Mouse (Mus musculus) stomach, embryonic 14.5 days (tissue): ENCODE results near the gene Sacm1l. TPM values are rescaled to one million over a fixed set of nuclear protein-coding genes. Genes with fewer than 3 reads are reported as not detected.
A peak's percentile ranks its signal among the peaks of the same experiment; 100 is the strongest.

Source experiments
- ATAC-seq: fragments of 200-750 bp; cut with Nextera tagmentation; 2 replicates; pipeline ENCODE4 v1.8.0; 2017; ENCODE audit warnings: low read depth, moderate TSS enrichment; ENCODE audit not compliant: insufficient number of reproducible peaks, insufficient read depth, low FRiP score
- H3K27ac ChIP-seq: fragments of 300-500 bp; sonication (generic); 2 replicates; pipeline ENCODE4 v1.5.1; 2014; ENCODE audit warnings: mild to moderate bottlenecking, low read length, moderate library complexity, mixed read lengths
- H3K27me3 ChIP-seq: fragments of 300-500 bp; sonication (generic); 2 replicates; pipeline ENCODE4 v1.6.1; 2014; ENCODE audit warnings: low read length, control low read depth, mixed read lengths; ENCODE audit not compliant: control insufficient read depth, insufficient read depth
- H3K36me3 ChIP-seq: fragments of 300-500 bp; sonication (generic); 2 replicates; pipeline ENCODE4 v1.6.1; 2014; ENCODE audit warnings: mild to moderate bottlenecking, control low read depth, low read length, moderate library complexity, mixed read lengths; ENCODE audit not compliant: control insufficient read depth, insufficient read depth
- H3K4me1 ChIP-seq: fragments of 300-500 bp; sonication (generic); 2 replicates; pipeline ENCODE4 v1.6.1; 2014; ENCODE audit warnings: low read length, control low read depth, mixed read lengths; ENCODE audit not compliant: control insufficient read depth, insufficient read depth
- H3K4me2 ChIP-seq: fragments of 300-500 bp; sonication (generic); replicated peaks from 2 replicates; pipeline ENCODE4 v1.6.1; 2014; ENCODE audit warnings: low read depth, low read length, control low read depth
- H3K4me3 ChIP-seq: fragments of 300-500 bp; sonication (generic); 2 replicates; pipeline ENCODE4 v1.5.1; 2014; ENCODE audit warnings: low read depth, low read length, control low read depth
- H3K9ac ChIP-seq: fragments of 300-500 bp; sonication (generic); replicated peaks from 2 replicates; pipeline ENCODE4 v1.6.1; 2014; ENCODE audit warnings: low read depth, mild to moderate bottlenecking, control low read depth, low read length, moderate library complexity, mixed read lengths
- H3K9me3 ChIP-seq: fragments of 300-500 bp; sonication (generic); 2 replicates; pipeline ENCODE4 v1.6.1; 2016; ENCODE audit warnings: low read depth, low read length, control low read depth; ENCODE audit not compliant: control insufficient read depth
- WGBS: fragments of 180-500 bp; shearing (Covaris S2); extraction: QIAGEN DNeasy Blood & Tissue Kit; methylation state at CpG from one replicate; pipeline ENCODE4 v1.1.7; 2014; 5-methylcytosine and 5-hydroxymethylcytosine counted together
- polyA plus RNA-seq: library from polyadenylated mRNA; unstranded; fragments of >200 nt; fragmentation: Nextera tagmentation; extraction: Ambion mirVana; gene quantifications from 2 replicates; pipeline ENCODE4 v1.2.1, GENCODE M21; 2014

The Sacm1l gene
- polyA plus RNA-seq, 1 experiment from 2014 or later: 51.7 TPM

DNA sequence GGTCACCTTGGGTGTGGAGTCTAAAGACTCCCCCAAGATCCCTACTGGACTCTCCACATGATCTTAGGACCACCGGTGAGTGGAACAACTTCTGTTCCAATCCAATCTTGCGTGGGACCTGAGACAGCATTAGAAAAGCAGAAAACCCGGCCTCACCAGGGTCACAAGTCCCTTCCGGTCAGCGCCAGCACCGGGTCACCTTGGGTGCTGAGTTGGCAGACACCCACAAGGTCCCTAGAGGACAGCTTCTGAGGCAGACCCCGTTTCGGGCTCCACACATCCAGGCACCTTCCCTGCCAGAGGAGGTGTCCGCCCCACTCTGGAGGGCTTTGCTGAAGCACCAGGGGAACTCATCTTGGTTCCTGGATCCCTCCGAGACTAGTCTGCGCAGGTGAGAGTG, 96.3 kb downstream of the Sacm1l start:
- Histone ChIP-seq H3K4me2 (no peak overlapping the region), H3K27me3 (no peaks in the 10 kb centered on the region), H3K4me3 (no peak overlapping the region), H3K9me3 (no peaks in the 10 kb centered on the region), H3K27ac (no peak overlapping the region), H3K9ac (no peak overlapping the region), H3K4me1 (no peaks in the 10 kb centered on the region), H3K36me3 (no peaks in the 10 kb centered on the region)
- ATAC-seq: no peak
- WGBS: 94% methylated on average over 11 of the region's 11 CpGs

DNA sequence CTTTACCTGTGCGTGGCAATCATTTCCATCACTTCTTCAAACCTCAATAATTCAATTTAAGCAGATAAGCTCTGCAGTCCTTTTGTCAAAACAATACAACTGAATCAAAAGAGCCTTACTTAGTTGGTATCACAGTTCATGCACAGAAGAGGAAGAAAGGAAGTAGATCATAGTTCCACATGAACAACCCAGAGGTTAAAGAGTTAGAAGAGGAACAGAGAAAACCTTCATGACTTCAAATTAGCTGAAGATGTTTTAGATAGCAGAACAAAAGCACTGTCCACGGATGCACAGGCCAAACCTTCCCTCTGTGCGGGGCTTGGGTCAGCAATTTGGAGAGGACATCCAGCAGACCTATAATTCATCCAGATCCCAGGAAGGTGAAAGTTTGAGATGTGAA, 102.1 kb downstream of the Sacm1l start:
- 73% methylated on average over 3 of the region's 3 CpGs for WGBS
- Histone ChIP-seq H3K4me1 (no peaks in the 10 kb centered on the region), H3K4me3 (no peak overlapping the region), H3K9ac (no peak overlapping the region), H3K9me3 (no peaks in the 10 kb centered on the region), H3K27ac (no peak overlapping the region), H3K4me2 (no peak overlapping the region), H3K27me3 (no peaks in the 10 kb centered on the region), H3K36me3 (no peaks in the 10 kb centered on the region)
- ATAC-seq: no peak

DNA sequence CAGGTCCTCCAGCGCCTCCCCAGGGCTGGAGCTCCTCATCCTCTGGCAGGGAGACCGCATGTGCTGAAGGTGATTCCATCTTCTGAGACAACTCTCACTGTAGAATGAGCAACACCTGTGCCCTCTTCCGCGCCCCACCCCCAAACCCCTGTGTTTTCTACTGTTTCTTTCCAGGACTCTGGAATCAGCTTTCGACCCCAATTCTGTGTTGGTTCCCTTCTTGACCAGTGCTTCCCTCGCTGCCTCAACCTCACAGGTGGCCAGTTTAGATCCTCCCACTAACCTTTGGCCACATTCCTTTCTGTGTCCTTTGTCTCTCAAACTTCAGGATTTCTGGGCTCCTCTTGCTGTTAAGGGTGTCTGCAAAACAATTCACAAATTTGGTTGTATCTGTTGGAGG, 102.7 kb downstream of the Sacm1l start, which contains the start of gene Slc6a20b:
Gene Slc6a20b, minus strand, starts transcription at position 285 of the 400 bp plus-strand sequence.
- H3K4me3 ChIP-seq: no peak within 1 kb of the TSS
- H3K9ac ChIP-seq: no peak within 1 kb of the TSS
- H3K27me3 ChIP-seq: no peaks in the 10 kb centered on the region
- 73% methylated on average over 6 of the region's 6 CpGs for WGBS
- no peaks in the 10 kb centered on the region for H3K9me3 ChIP-seq
- H3K4me2 ChIP-seq: no peak within 1 kb of the TSS
- no peaks in the 10 kb centered on the region for H3K4me1 ChIP-seq
- no peak for ATAC-seq
- no peaks in the 10 kb centered on the region for H3K36me3 ChIP-seq
- H3K27ac ChIP-seq: no peak within 1 kb of the TSS

DNA sequence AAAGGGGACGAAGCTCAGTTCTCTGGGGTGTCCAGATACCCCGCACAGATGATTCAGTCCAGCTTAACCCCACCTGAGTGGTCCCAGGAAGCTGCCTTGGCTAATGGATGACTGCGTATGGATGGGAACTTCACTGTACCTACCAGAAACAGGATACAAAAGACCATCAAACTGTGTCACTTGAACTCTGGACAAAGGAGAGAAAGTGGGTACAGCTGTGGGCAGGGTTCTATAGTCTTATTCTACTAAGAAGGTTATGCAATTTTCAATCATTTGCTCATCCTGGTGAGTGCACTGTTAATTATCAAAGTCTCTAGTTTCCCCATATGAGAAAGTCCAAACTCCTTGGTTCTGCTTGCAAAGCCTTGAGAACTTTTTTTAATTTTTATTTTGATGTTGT, 103.4 kb downstream of the Sacm1l start:
- Histone ChIP-seq H3K4me1 (no peaks in the 10 kb centered on the region), H3K9me3 (no peaks in the 10 kb centered on the region), H3K9ac (no peak overlapping the region), H3K4me3 (no peak overlapping the region), H3K27me3 (no peaks in the 10 kb centered on the region), H3K36me3 (no peaks in the 10 kb centered on the region), H3K27ac (no peak overlapping the region), H3K4me2 (no peak overlapping the region)
- no peak for ATAC-seq
- 76% methylated on average over 3 of the region's 3 CpGs for WGBS

DNA sequence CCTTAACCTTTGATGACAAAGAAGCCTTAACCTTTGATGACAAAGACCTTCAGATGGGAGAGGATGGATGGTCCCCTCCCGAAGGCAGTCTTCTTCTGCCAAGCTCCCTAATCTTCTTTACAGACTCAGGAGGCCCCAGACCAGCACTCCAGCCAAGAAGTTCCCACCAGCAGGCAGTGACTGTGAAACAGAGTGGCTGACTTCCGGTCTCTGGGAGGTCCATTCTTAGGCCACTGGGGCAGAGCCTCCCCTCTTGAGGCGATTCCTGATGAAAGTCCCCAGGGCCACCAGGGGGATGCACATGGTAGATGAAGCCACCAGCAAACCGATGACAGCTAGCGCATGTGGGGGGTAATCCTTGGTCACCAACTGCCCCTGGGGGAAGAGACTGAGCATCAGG, 107.2 kb downstream of the Sacm1l start:
- 68% methylated on average over 5 of the region's 5 CpGs for WGBS
- Histone ChIP-seq H3K4me2 (no peak overlapping the region), H3K27me3 (no peaks in the 10 kb centered on the region), H3K4me1 (no peaks in the 10 kb centered on the region), H3K27ac (no peak overlapping the region), H3K9me3 (no peaks in the 10 kb centered on the region), H3K36me3 (no peaks in the 10 kb centered on the region), H3K9ac (no peak overlapping the region), H3K4me3 (no peak overlapping the region)
- ATAC-seq: no peak

DNA sequence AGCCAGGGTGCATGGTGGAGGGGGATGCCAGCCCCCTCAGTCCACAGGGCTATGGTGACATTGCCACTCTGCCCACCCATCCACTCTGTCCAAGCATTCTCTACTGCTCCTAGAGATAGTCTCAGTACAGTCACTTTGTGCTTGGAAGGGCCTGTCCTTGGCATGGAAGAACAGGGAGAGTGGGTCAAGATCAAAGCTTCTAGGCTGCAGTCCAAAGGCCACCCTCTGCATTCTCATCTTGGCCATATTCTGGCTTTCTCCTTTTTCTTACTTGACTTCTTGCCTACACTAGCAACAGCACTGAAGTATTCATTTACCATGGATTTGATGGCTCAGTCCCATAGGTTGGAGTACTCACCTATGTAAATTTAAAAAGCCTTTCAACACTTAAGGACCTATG, 108.7 kb downstream of the Sacm1l start:
- Histone ChIP-seq H3K36me3 (no peaks in the 10 kb centered on the region), H3K4me1 (no peaks in the 10 kb centered on the region), H3K27me3 (no peaks in the 10 kb centered on the region), H3K9ac (no peak overlapping the region), H3K4me3 (no peak overlapping the region), H3K4me2 (no peak overlapping the region), H3K9me3 (no peaks in the 10 kb centered on the region), H3K27ac (no peak overlapping the region)
- no peak for ATAC-seq

DNA sequence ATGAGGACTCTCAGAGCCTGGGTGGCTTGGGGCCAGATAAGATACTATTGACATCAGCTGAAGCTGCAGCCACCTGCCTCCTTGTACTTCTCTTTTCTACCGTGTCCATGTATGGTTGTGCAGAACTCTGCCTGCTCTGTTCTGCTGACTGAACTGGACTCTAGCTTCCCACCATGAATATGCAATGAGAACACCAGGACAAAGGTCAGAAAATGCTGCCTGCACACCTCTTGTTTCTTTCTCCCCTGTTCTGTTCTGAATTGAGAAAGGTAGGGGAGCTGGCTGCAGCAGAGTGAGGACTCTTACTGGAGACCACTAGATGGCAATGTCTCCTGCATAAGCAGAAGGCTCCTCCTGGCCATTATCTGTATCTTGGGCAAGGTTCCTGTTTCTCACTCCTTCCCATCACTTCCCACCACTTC, 109.1 kb downstream of the Sacm1l start:
- Histone ChIP-seq H3K9me3 (no peaks in the 10 kb centered on the region), H3K9ac (no peak overlapping the region), H3K4me1 (no peaks in the 10 kb centered on the region), H3K4me3 (no peak overlapping the region), H3K36me3 (no peaks in the 10 kb centered on the region), H3K27ac (no peak overlapping the region), H3K4me2 (no peak overlapping the region), H3K27me3 (no peaks in the 10 kb centered on the region)
- WGBS: 71% methylated on average over 1 of the region's 1 CpGs
- 0 out of 2 replicates have a peak, but pooled peaks have one; percentile 2 for ATAC-seq

DNA sequence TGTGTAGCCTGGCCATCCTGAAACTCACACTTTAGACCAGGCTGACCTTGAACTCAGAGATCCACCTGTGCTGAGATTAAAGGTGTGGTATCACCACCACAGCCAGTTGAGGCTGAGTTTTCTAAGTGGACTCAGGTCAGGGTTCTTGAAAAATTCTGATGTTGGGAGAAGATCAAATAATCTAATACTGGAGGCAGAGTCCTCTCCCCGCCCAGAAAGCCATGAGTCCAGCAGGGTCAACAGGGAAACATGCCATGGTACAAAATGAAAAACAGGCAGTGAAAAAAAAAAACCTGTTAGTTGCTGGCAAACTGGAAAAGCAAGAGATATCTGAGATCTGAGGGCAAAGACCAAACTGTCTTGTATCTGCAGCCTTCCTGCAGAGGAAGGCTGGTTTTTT, 110.5 kb downstream of the Sacm1l start:
- Histone ChIP-seq H3K9ac (no peak overlapping the region), H3K27ac (no peak overlapping the region), H3K4me3 (no peak overlapping the region), H3K36me3 (no peaks in the 10 kb centered on the region), H3K4me2 (no peak overlapping the region), H3K9me3 (no peaks in the 10 kb centered on the region), H3K27me3 (no peaks in the 10 kb centered on the region), H3K4me1 (no peaks in the 10 kb centered on the region)
- 70% methylated on average over 1 of the region's 1 CpGs for WGBS
- ATAC-seq: no peak
